Mouse (Mus musculus): ENCODE data around the gene Marco. TPM values are rescaled to one million over a fixed set of nuclear protein-coding genes. Genes with fewer than 3 reads are reported as not detected.

Marco gene
- 0.60 TPM for polyA plus RNA-seq (2014; fragmentation: Illumina TruSeq; extraction: RNeasy Lipid Tissue Mini Kit (QIAGEN cat#74804); ENCODE audit: low read depth, low replicate concordance)

GRCm38 (mm10) chr1:120504924-120505323, at the start of gene Marco:
TSS of gene Marco (minus strand) at chr1:120505024.

Other genes starting within 250 kb of the Marco start
- 11.8 TPM for gene Steap3, start 232.3 kb downstream of the Marco start, polyA plus RNA-seq (2014; fragmentation: Illumina TruSeq; extraction: RNeasy Lipid Tissue Mini Kit (QIAGEN cat#74804); ENCODE audit: low read depth, low replicate concordance)
- gene C1ql2, start 164.4 kb downstream of the Marco start, polyA plus RNA-seq (2014; fragmentation: Illumina TruSeq; extraction: RNeasy Lipid Tissue Mini Kit (QIAGEN cat#74804); ENCODE audit: low read depth, low replicate concordance), result not detected
- not detected for gene En1, start 97.4 kb upstream of the Marco start, polyA plus RNA-seq (2014; fragmentation: Illumina TruSeq; extraction: RNeasy Lipid Tissue Mini Kit (QIAGEN cat#74804); ENCODE audit: low read depth, low replicate concordance)

All from sigmoid colon, adult 10 weeks (tissue).